Mouse (Mus musculus) gastrocnemius, adult 18-20 months (tissue): ENCODE measurements around the gene Gm10322. TPM values are rescaled to one million over a fixed set of nuclear protein-coding genes. Genes with fewer than 3 reads are reported as not detected.

Experiments
- DNase-seq: peaks from one replicate; pipeline ENCODE4 v3.0.0; 2021; ENCODE audit warnings: low spot score
- long read RNA-seq, 2 experiments: library from polyadenylated mRNA; stranded (forward); transcript quantifications; one replicate each; pipeline ENCODE4 v2.0.0; 2021
- total RNA-seq, 2 experiments: library from RNA; stranded (reverse); gene quantifications; 2 replicates each; pipeline ENCODE4 v1.2.3; 2021

Gene Gm10322
- not detected for total RNA-seq
- long read RNA-seq, experiment 1: 0 reads
- long read RNA-seq, experiment 2: 0 reads

GRCm38 (mm10) chr10:59615981-59616520 lies at the start of gene Gm10322:
Gm10322 (plus strand) TSS chr10:59616063.
- DNase-seq: peak; percentile 76

DNA sequence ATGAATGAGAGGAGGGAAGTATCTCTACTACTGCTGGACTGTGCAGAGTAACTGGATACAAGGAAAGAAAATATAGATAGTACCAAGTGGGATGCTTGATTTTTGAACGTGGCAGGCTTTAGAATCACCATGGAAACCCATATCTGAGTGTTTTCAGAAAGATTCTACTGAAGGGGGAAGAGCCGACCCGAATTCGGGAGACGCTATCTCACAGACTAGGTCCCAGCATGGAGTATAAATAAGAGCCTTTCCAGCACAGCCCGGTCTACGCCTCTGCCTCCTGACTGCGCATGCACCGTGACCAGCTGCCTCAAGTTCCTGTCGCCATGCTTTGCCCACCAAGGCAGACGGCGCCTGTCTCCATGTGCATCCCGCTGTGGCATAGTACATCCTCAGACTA lies 48.9 kb upstream of the Gm10322 start:
- DNase-seq: no peak

DNA sequence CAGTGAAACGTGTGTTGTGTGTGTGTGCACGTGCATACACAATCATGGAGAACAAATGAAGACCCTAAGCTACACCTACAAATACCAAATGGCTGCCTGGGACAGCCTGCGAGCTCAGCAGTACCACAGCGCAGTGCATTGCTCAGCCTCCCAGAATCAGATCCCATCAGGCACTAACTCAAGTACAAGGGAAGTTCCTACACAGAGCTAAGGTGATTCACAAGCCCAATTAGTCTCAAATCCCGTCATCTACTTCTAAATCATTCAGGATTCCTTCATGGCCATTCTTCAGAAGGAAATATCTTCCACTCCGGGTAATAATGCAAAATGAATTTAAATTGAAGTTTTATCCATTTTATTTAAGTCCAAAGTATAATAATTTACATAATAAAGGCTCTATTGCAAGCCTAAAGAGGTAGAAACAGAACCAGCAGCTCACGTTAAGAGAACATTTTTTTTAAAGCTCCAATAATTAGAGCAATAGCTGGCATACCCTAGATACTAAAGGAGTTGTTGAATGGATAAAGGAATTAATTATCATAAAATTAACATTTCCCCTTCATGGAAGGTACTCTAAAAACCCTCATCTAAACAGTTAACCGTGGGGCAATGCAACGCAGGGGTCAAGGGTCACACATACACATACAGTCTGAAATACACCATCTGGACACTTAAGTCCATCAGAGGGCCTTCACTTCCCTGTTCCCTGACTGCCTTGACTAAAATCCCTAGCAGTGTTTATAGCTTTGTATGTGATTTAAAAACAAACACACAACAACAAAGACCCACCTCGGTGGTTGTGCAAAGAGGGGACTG lies 47.0 kb upstream of the Gm10322 start:
- no peak for DNase-seq

DNA sequence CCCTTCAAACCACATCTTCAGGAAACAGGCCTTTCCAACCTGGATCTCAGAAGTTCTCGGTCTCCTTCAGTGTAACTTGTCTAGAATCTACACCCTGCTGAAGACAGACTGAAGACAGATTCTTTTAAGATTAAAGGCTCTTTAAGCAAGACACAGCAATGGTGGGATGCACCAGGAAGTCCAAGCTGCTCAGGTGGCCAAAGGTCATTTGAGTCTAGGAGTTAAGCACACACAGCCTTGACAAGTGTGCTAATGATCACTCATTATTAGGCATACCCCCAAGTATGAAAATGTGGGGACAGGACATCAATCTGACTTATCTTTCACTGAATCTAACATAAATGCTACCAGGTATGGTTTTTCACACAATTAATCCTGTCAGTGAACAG lies 46.4 kb upstream of the Gm10322 start:
- DNase-seq: no peak

- DNase-seq: no peak
Measured at GRCm38 (mm10) chr10:59570360-59570759, 45.5 kb upstream of the Gm10322 start.

- no peak for DNase-seq
Measured at GRCm38 (mm10) chr10:59570780-59571179, 45.1 kb upstream of the Gm10322 start.

DNA sequence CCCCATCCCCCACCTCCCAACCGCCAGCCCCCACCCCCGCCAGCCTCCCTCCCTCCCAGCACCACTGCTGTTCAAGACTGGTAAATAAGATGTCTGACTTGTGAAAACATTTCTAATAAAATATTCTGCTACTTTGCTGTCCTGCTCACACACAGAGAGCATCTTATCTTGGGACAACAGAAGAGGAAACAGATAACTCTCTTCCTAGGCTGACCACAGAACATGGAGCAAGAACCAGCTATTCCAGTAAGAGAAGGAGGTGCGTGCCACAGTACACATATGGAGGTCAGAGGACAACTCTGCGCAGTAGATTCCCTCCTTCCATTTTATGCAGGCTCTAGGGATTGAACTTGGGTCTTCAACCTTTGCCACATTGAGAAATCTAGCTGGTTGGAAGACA lies 44.6 kb upstream of the Gm10322 start:
- no peak for DNase-seq

- no peak for DNase-seq
Measured at GRCm38 (mm10) chr10:59571964-59572363, 43.9 kb upstream of the Gm10322 start.

DNA sequence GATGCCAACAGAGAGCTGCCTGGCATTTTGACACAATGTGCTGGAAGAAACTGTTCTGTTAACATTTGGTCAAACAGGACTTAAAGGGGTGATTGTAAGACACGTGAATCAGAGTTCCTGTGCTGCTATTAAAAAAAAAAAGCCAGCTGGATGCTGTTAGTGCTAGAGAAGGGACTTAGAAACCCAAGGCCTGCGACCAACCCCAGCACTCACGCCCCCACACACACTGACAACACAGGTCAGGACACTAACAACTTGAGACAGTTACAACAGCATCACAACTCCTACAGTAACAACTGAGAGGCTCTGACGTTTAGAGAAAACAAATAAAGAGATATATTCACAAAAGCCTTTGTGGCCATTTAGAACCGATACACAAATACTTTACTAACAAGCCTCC lies 39.6 kb upstream of the Gm10322 start:
- DNase-seq: no peak

DNA sequence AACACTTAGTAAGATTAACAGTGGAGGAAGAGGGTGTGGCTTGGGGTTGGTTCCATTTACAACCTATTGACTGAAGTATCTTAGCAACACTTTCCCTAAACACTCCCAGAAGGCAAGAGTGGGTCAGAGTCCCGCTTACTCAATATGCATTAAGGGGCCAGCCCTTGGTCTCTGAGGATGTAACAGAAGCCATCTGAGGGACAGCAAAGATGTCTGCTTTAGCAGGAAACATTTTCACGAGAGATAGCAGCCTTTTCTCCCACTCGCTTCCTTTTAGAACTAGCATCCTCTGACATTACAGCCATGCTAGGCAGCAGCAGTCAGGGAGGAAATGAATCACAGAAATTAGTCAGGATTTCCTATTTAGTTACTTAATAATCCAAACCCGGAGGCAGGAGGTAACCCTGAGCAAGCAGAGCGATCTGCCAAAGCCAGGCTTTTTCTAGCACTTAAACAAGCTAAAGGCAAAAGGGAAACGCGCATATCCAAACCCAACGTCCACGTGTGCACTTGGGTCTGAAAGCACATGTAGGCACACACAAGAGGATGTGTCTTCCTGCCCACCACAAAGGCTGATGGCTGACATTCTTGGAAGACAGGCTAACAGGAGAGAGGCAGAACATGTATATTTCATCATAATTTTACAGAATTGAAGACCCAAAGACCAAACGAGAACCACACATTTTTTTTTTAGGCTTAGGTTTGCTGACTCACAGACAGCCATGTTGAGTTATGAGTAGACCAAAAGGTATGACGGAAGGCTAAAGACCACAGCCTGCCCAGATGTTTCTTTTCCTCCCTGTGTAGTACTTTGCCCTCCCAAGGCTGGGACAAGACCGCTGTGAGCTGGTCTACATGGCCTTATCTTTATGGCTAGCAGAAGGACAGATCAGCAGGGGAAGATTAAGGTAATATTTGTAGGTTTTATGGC lies 37.7 kb upstream of the Gm10322 start:
- DNase-seq: peak; percentile 46

DNA sequence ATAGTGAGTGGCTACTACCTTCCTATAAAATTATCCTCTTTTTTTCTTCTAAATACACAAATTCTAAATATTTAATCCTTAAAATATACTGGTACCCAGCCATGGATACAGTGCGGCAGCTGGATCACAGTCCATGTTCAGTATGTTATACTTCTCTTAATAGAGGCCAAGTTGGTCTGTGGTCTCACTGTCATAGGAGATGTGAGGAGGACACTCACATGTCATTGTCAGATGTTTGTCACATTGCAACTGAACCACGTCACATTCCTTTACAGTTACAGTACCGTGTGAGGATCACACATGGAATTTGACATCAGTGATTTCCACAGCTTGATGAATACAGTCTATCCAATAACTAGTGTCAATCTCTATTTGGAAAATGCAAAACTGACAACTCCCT lies 36.2 kb upstream of the Gm10322 start:
- no peak for DNase-seq

DNA sequence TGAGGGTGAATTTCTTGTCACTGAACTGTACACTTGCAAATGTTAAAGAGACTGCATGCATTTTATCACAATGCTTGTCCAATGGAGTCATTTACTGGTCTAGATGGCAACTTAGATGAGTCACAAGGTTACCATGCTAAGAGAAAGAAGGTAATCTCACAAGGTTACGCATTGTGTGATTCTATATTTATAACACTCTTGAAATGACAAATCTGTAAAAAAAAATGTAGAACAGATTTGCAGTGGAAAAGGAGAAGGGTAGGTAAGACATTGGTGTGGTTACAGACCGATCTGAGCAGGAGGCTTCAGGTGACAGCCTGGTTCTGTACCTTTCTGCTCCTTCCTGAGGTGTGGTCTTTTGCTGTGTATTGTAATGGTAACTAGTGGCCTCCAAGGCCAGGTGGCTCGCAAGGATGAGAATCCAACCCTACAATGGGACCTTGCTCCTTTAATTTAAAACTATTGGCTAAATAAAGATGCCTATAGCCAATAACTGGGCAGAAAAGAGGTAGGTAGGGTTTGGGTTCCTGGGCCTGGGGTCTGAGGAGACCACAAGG lies 35.2 kb upstream of the Gm10322 start:
- no peak for DNase-seq

GRCm38 (mm10) chr10:59581826-59582543 lies 33.9 kb upstream of the Gm10322 start:
- DNase-seq: no peak

DNA sequence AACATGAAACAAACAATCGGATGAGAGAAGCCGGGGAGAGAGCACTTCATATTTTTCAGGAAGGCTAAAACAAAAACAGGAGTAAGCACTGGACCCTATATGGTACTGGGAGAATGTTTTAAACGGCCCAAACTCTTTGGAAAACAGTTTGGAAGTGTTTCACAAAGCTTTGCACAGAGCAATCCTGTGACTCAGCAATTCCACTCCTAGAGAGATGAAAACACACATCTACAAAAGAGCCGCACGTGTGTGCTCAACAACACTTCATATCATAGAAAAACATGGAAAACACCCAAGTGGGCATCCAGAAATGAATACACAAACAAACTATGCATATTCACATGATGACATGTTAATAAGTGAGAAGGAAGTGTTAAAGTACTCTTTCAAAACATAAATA lies 30.2 kb upstream of the Gm10322 start:
- no peak for DNase-seq

- no peak for DNase-seq
Measured at GRCm38 (mm10) chr10:59586821-59587220, 29.0 kb upstream of the Gm10322 start.

DNA sequence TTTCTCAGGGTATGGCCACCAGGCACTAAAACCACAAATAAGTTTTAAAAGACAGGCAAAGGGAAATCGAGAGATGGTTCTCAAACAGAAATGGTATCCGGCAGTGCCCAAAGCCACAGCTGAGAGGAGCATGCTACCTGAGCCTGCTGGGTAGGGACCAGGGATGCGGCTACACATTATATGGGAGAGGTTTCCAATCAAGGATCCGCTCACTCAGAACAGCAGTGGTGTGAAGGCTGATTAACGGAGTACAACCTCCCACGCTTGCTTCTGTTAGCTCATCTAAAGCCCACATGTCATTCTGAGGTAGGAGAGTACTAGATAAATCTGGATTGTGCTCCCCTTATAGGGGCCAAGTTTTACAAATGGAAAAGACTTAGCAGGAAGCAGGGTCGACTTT lies 27.7 kb upstream of the Gm10322 start:
- no peak for DNase-seq

GRCm38 (mm10) chr10:59589420-59589819 lies 26.4 kb upstream of the Gm10322 start:
- DNase-seq: no peak

DNA sequence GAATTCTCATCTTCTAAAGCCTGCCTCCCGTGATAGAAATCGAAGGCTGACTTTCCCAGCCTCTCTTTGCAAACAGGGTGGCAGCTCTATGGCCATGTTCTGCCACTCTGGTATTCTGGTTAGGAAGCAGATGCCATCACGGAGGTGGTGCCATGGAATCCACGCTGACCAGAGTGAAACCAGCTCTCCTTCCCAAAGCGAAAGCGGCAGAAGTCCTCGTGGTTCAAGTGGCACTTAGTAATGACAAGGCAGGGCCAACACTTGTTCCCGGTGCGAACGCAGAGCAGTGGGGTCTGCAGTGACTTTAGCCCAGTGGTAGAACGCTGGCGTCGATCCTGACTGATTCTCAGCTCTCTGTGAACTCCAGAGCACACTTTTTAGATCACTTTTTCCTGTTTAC lies 26.0 kb upstream of the Gm10322 start:
- no peak for DNase-seq

GRCm38 (mm10) chr10:59590606-59591005 lies 25.3 kb upstream of the Gm10322 start:
- no peak for DNase-seq

GRCm38 (mm10) chr10:59593826-59594570 lies 21.9 kb upstream of the Gm10322 start:
- DNase-seq: no peak
